Mouse (Mus musculus) erythroid progenitor cell, adult 5-6 weeks (primary cell): ENCODE results near the gene Gm28539. TPM values are rescaled to one million over a fixed set of nuclear protein-coding genes. Genes with fewer than 3 reads are reported as not detected.

ENCODE experiments used
- ATAC-seq: replicated peaks from 2 replicates; pipeline ENCODE4 v1.8.0; 2016; ENCODE audit warnings: moderate number of reproducible peaks, mild to moderate bottlenecking, moderate TSS enrichment, inconsistent platforms; ENCODE audit not compliant: poor library complexity, low FRiP score, severe bottlenecking
- total RNA-seq, 2 experiments: library from RNA; stranded (forward) in 1 of 2; stranded (reverse) in 1 of 2; fragments of 150-400 nt in 1 of 2; fragments of 186-747, 209-891 nt in 1 of 2; gene quantifications; 2 replicates each; pipeline versions ENCODE4 v1.2.3 to v1.2.4; 2015 to 2017; ENCODE audit warnings: low replicate concordance in 2 of 2

Gm28539 gene
- total RNA-seq (2015; ENCODE audit: low replicate concordance) (not detected in 2 replicates), total RNA-seq (2017; ENCODE audit: low replicate concordance) (15.7 TPM in 1 of 2 replicates, not detected in the other)

DNA sequence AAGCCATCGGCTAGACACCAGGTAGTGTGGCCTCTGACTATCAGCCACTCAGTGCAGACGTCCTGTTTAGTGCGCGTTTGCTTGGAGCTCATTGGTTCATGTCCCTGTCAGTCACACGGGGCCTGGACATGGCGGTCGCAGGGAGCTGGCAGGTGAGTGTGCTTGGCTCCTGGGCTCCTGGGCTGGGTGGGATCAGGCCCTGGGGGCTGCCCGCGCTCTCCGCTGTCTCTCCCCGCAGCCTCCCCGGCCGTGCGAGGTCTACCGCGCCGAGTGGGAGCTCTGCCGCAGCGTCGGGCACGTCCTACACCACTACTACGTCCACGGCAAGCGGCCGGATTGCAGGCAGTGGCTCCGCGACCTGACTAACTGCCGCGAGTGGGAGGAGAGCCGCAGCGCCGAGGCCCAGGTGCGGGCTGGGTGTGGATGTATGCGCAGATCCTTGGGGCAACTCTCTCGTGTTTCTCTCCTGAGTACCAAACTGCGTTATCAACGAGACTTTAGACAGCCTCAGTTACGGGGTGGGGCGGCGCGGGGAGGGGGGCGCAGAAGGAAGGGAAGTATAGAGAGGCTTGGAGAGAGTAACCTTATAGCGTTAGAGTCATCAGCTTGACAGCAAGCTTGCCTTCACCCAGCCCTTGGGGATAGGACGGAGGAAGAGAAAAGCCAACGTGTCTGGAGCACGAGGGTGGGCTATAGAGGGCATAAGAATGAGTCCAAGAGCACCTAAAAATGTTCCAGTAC is at the start of gene Gm28539, which contains the start of gene 2510002D24Rik:
Gene Gm28539, plus strand, starts transcription at position 117 of the 741 bp plus-strand sequence.
Gene 2510002D24Rik, plus strand, starts transcription at position 111 of the 741 bp plus-strand sequence.
- peak; percentile 93 for ATAC-seq

- ATAC-seq: no peak
Observed at GRCm38 (mm10) chr16:18786652-18787051, 49.7 kb upstream of the Gm28539 start.

DNA sequence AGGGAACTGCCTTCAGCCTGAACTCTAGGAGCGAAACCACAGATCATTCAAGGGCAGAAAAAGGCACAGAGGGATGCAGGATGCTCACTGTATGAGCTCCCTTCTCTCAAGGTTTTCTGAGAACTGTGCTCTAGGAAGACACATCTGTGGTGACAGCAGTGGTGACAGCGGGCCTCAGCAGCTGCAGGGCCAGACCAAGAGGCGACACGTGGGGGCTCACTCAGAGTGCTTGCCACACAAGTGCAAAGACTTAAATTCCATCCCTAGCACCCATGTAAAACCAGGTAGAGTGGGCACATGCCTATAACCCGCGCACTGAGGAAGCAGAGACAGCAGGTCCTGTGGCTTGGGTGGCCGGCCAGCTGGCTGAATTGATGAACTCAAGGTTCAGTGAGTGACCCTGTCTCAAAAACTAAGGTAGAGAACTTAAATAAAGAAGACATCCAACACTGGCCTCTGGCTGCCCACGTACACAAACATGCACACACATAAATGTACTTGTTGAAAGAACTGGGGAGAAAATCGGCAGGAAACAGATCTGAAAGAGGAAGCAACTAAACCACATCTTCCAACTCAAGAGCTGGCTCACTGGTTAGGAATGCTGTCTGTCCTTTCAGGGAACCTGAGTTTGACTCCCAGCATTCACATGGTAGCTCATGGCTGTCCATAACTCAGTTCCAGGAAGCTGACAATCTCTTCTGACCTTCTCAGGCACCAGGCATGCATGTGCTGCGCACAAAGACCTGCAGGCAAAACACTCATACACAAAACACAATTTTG is 47.6 kb upstream of the Gm28539 start:
- ATAC-seq: no peak

- no peak for ATAC-seq
Observed at GRCm38 (mm10) chr16:18795223-18795899, 41.0 kb upstream of the Gm28539 start.

GRCm38 (mm10) chr16:18796645-18797044 is 39.7 kb upstream of the Gm28539 start:
- no peak for ATAC-seq

- ATAC-seq: no peak
Observed at GRCm38 (mm10) chr16:18798151-18798550, 38.2 kb upstream of the Gm28539 start.

GRCm38 (mm10) chr16:18798841-18799240 is 37.5 kb upstream of the Gm28539 start:
- no peak for ATAC-seq

DNA sequence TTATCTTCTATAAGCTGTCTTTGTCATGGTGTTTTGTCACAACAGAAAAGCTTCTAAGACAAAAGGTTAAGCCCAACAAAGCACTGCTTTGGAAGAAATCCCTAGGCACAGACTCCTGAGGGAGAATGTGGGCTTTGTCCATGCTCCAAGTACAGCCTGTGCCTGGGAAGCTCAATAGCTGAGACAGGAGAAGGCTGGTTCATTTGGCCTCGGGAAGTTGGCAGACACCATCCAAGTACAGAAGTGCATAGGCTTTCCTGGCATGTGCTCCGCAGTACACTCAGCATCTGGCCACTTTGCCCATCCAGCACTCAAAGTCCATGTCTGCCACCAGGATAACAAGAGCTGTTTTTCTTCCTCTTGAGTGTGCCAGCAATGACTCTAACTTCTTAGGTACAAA is 30.6 kb upstream of the Gm28539 start:
- ATAC-seq: no peak

- no peak for ATAC-seq
Observed at GRCm38 (mm10) chr16:18809001-18809400, 27.4 kb upstream of the Gm28539 start.

DNA sequence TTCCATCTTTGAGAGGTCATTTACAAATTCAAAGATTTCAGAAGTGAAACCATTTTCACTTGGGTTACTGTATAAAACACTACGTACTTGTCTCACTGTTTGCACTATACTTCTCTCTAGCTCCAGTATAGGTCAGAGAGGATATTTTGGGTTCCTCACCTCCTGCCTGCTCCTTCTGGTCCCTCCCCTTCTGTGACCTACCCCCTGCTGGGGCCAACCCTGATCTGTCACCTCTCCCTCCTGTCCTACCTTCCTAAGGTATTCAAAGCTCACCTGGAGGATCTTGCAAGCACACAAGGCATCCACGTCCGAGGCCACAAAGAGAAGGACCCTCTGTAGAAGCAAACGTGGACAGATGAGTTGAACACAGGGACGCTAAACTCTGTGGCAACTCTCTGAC is 25.4 kb upstream of the Gm28539 start:
- peak; percentile 40 for ATAC-seq

DNA sequence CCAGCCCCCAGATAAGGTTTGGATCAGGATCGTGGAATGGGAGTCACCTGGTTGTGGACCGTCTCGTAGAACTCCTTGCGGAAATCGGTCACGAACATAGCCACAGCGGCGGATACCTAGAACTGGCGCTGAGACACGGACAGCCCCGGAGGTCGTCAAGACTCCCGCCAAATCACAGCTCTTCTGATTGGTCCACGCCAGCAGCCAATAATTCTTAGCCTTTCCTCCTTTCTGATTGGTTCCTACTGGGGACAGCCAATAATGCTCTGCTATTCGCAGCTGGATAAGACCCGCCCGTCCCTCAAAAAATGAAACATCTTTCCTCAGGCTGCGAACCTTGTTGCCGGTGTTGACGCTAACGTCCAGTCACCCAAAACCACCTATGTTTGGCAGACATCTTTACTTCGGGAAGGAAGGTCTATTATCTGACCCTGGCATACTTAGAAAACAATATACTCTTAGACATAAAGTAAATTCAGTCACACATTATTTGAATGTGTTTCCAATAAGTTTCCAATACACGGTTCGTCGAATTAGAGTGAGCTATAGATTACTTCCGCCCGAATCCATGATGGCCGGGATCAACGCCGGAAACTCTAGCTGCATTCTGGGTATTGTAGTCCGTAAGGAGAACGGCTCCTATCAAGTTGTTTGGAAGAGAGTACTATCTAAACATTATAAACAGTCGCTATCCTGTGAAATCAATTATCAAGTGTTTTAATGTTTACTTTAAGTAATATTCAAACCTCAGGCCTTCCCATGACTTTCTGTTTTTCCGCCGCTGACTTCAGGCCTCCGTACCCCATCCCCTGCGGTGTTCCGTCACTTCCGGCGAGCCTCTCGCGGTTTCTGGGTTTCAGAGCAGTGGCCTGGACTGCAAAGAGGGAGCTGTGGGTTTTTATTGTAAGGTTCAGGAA is 24.7 kb upstream of the Gm28539 start, which contains the start of the genes Ufd1 and Cdc45:
Gene Ufd1, plus strand, starts transcription at position 312 of the 917 bp plus-strand sequence.
Gene Cdc45, minus strand, starts transcription at position 520 of the 917 bp plus-strand sequence.
- peak; percentile 90 for ATAC-seq

DNA sequence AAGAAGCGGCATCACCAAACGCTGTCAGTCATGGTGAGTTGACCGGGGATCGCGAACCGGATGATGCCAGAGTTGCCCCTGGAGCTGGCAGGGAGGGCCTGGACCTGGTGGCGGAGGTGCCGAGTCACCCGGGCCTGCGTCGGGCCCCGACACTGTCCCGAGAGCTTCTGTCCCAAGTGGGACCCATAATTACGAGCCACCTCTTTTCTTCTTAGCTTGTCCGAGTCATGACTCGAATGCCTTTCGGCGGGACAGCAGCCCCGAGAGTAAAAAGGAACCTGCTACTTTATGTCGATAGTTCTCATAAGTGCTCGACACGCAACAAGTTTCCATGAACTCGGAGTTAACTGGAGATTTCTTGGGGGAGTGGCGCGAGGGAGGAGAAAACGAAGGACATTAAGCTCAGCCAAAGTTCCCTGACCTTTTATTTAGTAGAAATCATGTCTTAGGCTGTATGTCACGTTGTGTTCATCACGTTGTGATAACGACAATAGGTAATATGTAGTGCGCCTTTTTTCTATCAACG is 23.9 kb upstream of the Gm28539 start:
- ATAC-seq: peak; percentile 54

- no peak for ATAC-seq
Observed at GRCm38 (mm10) chr16:18822356-18822755, 14.0 kb upstream of the Gm28539 start.

DNA sequence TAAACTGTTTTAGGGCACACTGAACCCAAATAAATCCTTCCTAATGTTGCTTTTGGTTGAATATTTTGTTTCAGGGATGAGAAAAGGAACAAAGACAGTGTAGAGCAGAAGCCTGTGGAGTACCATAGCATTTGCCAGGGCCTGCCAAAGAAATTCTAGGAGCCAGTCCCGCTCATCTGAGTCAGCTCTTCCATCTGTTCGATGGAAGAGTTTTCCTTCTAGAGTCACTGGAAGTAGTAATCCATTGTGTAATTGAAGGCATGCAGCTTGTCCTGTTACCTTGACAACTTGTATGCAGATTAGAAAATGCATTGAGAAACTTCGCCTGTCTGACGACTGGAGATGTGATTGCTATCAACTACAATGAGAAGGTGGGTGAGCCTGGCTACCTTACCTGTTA is 13.5 kb upstream of the Gm28539 start:
- ATAC-seq: no peak

DNA sequence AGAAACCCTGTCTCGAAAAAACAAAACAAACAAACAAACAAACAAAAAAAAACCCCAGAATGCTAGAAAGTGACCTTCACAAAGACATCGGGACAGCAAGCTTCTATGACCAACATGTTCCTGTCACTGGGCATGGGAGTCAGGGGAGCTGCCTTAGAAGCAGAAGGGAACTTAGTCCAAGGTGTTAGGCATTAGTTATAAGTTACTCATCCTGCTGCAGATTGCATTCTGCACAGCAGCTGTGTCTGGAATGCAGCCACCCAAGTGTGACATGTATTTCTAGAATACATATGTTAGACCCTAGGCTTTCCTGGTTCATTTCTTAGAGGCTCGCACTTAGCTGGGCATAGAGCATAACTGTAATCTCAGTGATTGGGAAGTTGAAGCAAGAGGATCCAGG is 7.8 kb upstream of the Gm28539 start:
- no peak for ATAC-seq

GRCm38 (mm10) chr16:18829102-18829501 is 7.3 kb upstream of the Gm28539 start:
- no peak for ATAC-seq

DNA sequence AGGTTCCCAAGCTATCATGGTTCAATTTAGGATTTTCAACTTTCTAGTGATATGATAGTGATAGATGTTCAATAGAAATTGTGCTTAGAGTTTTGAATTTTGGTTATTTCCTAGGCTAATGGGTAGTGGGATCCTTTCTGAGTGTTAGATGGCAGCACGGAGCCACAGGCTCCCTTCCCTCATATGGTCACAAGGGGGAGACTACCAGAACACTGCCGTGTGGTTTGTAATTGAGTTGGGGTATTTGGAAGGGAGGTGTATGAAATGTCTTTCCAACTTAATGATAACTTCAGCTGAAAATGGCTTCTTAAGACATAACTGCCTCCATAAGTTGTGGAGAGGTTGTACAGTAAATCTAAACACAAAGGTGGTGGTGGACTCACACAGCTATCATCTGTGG is 2.9 kb upstream of the Gm28539 start:
- ATAC-seq: no peak

DNA sequence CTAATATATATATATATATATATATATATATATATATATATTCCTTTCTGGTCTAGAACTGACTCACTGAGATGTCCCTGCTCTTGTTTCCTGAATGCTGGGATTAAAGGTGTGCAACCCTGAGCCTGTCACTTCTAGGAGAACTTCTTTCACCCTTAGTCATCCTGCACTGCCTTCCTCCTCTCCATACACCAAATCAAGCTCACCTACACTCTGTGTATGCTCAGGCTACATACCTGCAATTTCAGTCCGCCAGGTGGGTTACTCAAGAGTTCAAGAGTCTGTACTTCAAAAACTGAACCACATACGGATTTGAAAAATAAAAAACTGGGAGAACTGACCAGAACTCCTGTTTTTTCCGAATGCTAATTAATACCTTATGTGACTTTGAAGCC is 314 bp upstream of the Gm28539 start:
- ATAC-seq: no peak

- no peak for ATAC-seq
Observed at GRCm38 (mm10) chr16:18838346-18838745, 2.0 kb downstream of the Gm28539 start.
